Mouse (Mus musculus) left cerebral cortex, adult 9 months (tissue): ENCODE measurements around the gene Rsc1a1.

Experiments used
- DNase-seq, 2 experiments: peaks; one replicate each; pipeline ENCODE4 v3.0.0; 2022; ENCODE audit warnings: low spot score in 2 of 2

Gene Rsc1a1

GRCm38 (mm10) chr4:141694719-141695118 is 9.3 kb upstream of the Rsc1a1 start:
- DNase-seq: no peak

GRCm38 (mm10) chr4:141688505-141688904 is 3.1 kb upstream of the Rsc1a1 start:
- DNase-seq: no peak

- peak in 1 of 2 experiments; percentile 20 for DNase-seq
Measured at GRCm38 (mm10) chr4:141686525-141686924, 1.1 kb upstream of the Rsc1a1 start.

GRCm38 (mm10) chr4:141686093-141686492 is 694 bp upstream of the Rsc1a1 start:
- DNase-seq: no peak

- no peak for DNase-seq
Measured at GRCm38 (mm10) chr4:141682706-141683230, 2.6 kb downstream of the Rsc1a1 start.

GRCm38 (mm10) chr4:141681767-141682166 is 3.6 kb downstream of the Rsc1a1 start:
- DNase-seq: no peak

GRCm38 (mm10) chr4:141680892-141681291 is 4.5 kb downstream of the Rsc1a1 start:
- no peak for DNase-seq

- DNase-seq: no peak
Measured at GRCm38 (mm10) chr4:141679016-141679415, 6.4 kb downstream of the Rsc1a1 start.

GRCm38 (mm10) chr4:141676462-141676979 is 8.9 kb downstream of the Rsc1a1 start:
- DNase-seq: no peak

- DNase-seq: no peak
Measured at GRCm38 (mm10) chr4:141672325-141672724, 13.1 kb downstream of the Rsc1a1 start.

GRCm38 (mm10) chr4:141671389-141671788 is 14.0 kb downstream of the Rsc1a1 start:
- no peak for DNase-seq

- DNase-seq: peak in 1 of 2 experiments; percentile 15
Measured at GRCm38 (mm10) chr4:141669898-141670712, 15.3 kb downstream of the Rsc1a1 start.

GRCm38 (mm10) chr4:141664799-141665198 is 20.6 kb downstream of the Rsc1a1 start, which contains the start of gene Plekhm2:
TSS of gene Plekhm2 (minus strand) at chr4:141664899.
- no peak for DNase-seq

GRCm38 (mm10) chr4:141664011-141664745 is 21.2 kb downstream of the Rsc1a1 start:
- peak in 1 of 2 experiments; percentile 61 for DNase-seq

- DNase-seq: no peak
Measured at GRCm38 (mm10) chr4:141663122-141663931, 22.1 kb downstream of the Rsc1a1 start.

GRCm38 (mm10) chr4:141660884-141661283 is 24.5 kb downstream of the Rsc1a1 start:
- no peak for DNase-seq

- no peak for DNase-seq
Measured at GRCm38 (mm10) chr4:141659739-141660138, 25.7 kb downstream of the Rsc1a1 start.

- DNase-seq: no peak
Measured at GRCm38 (mm10) chr4:141658846-141659484, 26.4 kb downstream of the Rsc1a1 start.

GRCm38 (mm10) chr4:141656932-141657331 is 28.5 kb downstream of the Rsc1a1 start:
- DNase-seq: no peak

- peak in 1 of 2 experiments; percentile 46 for DNase-seq
Measured at GRCm38 (mm10) chr4:141655908-141656608, 29.3 kb downstream of the Rsc1a1 start.
